Mouse (Mus musculus) mesoderm, embryonic 11.5 days (tissue): ENCODE measurements around the gene Defa17.
"Not testable (repeated sequence)": the region's sequence is repeated elsewhere in the genome, so short reads cannot be mapped to it uniquely, and the experiment has no call there.

Experiments used
- DNase-seq: peaks from one replicate; pipeline ENCODE4 v3.0.0-alpha.2; 2012; ENCODE audit warnings: low read depth, low spot score

Gene Defa17

GRCm38 (mm10) chr8:21655480-21655879 lies at the start of gene Defa17:
Defa17 (plus strand) TSS chr8:21655780.
- not testable (repeated sequence) for DNase-seq

- not testable (repeated sequence) for DNase-seq
Observed at GRCm38 (mm10) chr8:21617883-21618282, 37.7 kb upstream of the Defa17 start, which contains the start of gene Defa26. Defa26 (plus strand) TSS chr8:21618183.

- not testable (repeated sequence) for DNase-seq
Observed at GRCm38 (mm10) chr8:21665497-21665896, 9.9 kb downstream of the Defa17 start, which contains the start of gene Defa34. Defa34 (plus strand) TSS chr8:21665797.

DNA sequence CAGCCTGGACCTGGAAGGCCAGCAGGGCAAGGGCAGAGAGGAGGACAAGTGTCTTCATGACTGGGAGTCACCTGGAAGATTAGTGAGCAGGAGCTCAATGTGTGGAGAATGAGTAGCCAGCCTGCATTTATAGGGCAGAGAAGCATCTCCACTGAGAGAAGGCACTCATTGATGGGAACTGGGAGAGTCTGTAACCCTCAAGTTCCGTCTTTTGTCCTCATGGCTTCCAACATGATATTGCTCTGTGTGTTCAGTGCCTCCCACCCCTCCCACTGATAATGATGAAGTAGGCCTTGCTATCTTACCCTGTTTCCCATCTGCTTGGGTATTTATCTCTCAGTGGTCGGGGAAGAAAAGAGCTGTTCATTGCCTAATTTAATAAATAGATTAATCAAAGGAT lies 48.0 kb downstream of the Defa17 start, which contains the start of gene AY761184:
Gene AY761184 (minus strand): TSS at position 101 of the 400 bp plus-strand sequence.
- not testable (repeated sequence) for DNase-seq
